Mouse (Mus musculus): ENCODE results near the gene Dnaic1. TPM values are rescaled to one million over a fixed set of nuclear protein-coding genes. Genes with fewer than 3 reads are reported as not detected.
A peak's percentile ranks its signal among the peaks of the same experiment; 100 is the strongest.

The Dnaic1 gene
- total and polyA plus RNA-seq, 2 experiments from 2014 or later, result 2.1 to 2.2 TPM

- Histone ChIP-seq H3K4me2 (ENCODE audit: low read depth, low read length) (no peak overlapping the region), H3K27ac (ENCODE audit: low read depth) (no peak overlapping the region), H3K27me3 (ENCODE audit: control insufficient read depth, insufficient read depth, low read length) (no peaks in the 10 kb centered on the region), H3K9ac (replicated peaks; ENCODE audit: low read depth, low read length) (no peak overlapping the region), H3K36me3 (replicated peaks; ENCODE audit: control insufficient read depth, insufficient read depth, low read length) (no peaks in the 10 kb centered on the region), H3K4me1 (ENCODE audit: control insufficient read depth, insufficient read depth) (peaks cover 6% of the 10 kb centered on the region), H3K4me3 (ENCODE audit: low read depth, low read length) (no peak overlapping the region), H3K9me3 (replicated peaks; ENCODE audit: control insufficient read depth, low read length) (no peaks in the 10 kb centered on the region)
- ATAC-seq (ENCODE audit: insufficient read depth, low read depth), result no peak
- TF ChIP-seq CTCF (IDR thresholded peaks at IDR 0.05; ENCODE audit: low read depth), result no peak
- no peak for TF ChIP-seq EP300 (IDR thresholded peaks at IDR 0.05; ENCODE audit: low read depth)
- 19% methylated on average over 5 of the region's 5 CpGs for WGBS
- no peak for DNase-seq (ENCODE audit: low spot score)
Observed at GRCm38 (mm10) chr4:41556311-41556953, 13.1 kb upstream of the Dnaic1 start.

GRCm38 (mm10) chr4:41557092-41557491 lies 12.5 kb upstream of the Dnaic1 start:
- Histone ChIP-seq H3K4me1 (ENCODE audit: control insufficient read depth, insufficient read depth) (peaks cover 6% of the 10 kb centered on the region), H3K27ac (ENCODE audit: low read depth) (no peak overlapping the region), H3K36me3 (replicated peaks; ENCODE audit: control insufficient read depth, insufficient read depth, low read length) (no peaks in the 10 kb centered on the region), H3K4me3 (ENCODE audit: low read depth, low read length) (no peak overlapping the region), H3K27me3 (ENCODE audit: control insufficient read depth, insufficient read depth, low read length) (no peaks in the 10 kb centered on the region), H3K9ac (replicated peaks; ENCODE audit: low read depth, low read length) (no peak overlapping the region), H3K4me2 (ENCODE audit: low read depth, low read length) (no peak overlapping the region), H3K9me3 (replicated peaks; ENCODE audit: control insufficient read depth, low read length) (no peaks in the 10 kb centered on the region)
- ATAC-seq (ENCODE audit: insufficient read depth, low read depth), result no peak
- WGBS, result 70% methylated on average over 3 of the region's 3 CpGs
- no peak for TF ChIP-seq CTCF (IDR thresholded peaks at IDR 0.05; ENCODE audit: low read depth)
- TF ChIP-seq EP300 (IDR thresholded peaks at IDR 0.05; ENCODE audit: low read depth), result no peak
- DNase-seq (ENCODE audit: low spot score), result no peak

- 83% methylated on average over 5 of the region's 5 CpGs for WGBS
- H3K4me2 ChIP-seq (ENCODE audit: low read depth, low read length), result no peak overlapping the region
- ATAC-seq (ENCODE audit: insufficient read depth, low read depth) (no peak), DNase-seq (ENCODE audit: low spot score) (no peak)
- H3K4me1 ChIP-seq (ENCODE audit: control insufficient read depth, insufficient read depth), result peaks cover 13% of the 10 kb centered on the region
- H3K36me3 ChIP-seq (replicated peaks; ENCODE audit: control insufficient read depth, insufficient read depth, low read length), result no peaks in the 10 kb centered on the region
- no peaks in the 10 kb centered on the region for H3K27me3 ChIP-seq (ENCODE audit: control insufficient read depth, insufficient read depth, low read length)
- TF ChIP-seq EP300 (IDR thresholded peaks at IDR 0.05; ENCODE audit: low read depth), result no peak
- no peak overlapping the region for H3K27ac ChIP-seq (ENCODE audit: low read depth)
- H3K4me3 ChIP-seq (ENCODE audit: low read depth, low read length), result no peak overlapping the region
- no peak overlapping the region for H3K9ac ChIP-seq (replicated peaks; ENCODE audit: low read depth, low read length)
- no peaks in the 10 kb centered on the region for H3K9me3 ChIP-seq (replicated peaks; ENCODE audit: control insufficient read depth, low read length)
Observed at GRCm38 (mm10) chr4:41563297-41563696, 6.3 kb upstream of the Dnaic1 start.

GRCm38 (mm10) chr4:41566123-41566522 lies 3.5 kb upstream of the Dnaic1 start:
- Histone ChIP-seq H3K4me2 (ENCODE audit: low read depth, low read length) (no peak overlapping the region), H3K27me3 (ENCODE audit: control insufficient read depth, insufficient read depth, low read length) (no peaks in the 10 kb centered on the region), H3K4me1 (ENCODE audit: control insufficient read depth, insufficient read depth) (peaks cover 15% of the 10 kb centered on the region), H3K4me3 (ENCODE audit: low read depth, low read length) (no peak overlapping the region), H3K27ac (ENCODE audit: low read depth) (no peak overlapping the region), H3K9ac (replicated peaks; ENCODE audit: low read depth, low read length) (no peak overlapping the region), H3K9me3 (replicated peaks; ENCODE audit: control insufficient read depth, low read length) (no peaks in the 10 kb centered on the region), H3K36me3 (replicated peaks; ENCODE audit: control insufficient read depth, insufficient read depth, low read length) (no peaks in the 10 kb centered on the region)
- no peak for TF ChIP-seq EP300 (IDR thresholded peaks at IDR 0.05; ENCODE audit: low read depth)
- no peak for TF ChIP-seq CTCF (IDR thresholded peaks at IDR 0.05; ENCODE audit: low read depth)
- 23% methylated on average over 3 of the region's 3 CpGs for WGBS
- ATAC-seq (ENCODE audit: insufficient read depth, low read depth) (no peak), DNase-seq (ENCODE audit: low spot score) (no peak)

GRCm38 (mm10) chr4:41568239-41568638 lies 1.3 kb upstream of the Dnaic1 start:
- TF ChIP-seq EP300 (IDR thresholded peaks at IDR 0.05; ENCODE audit: low read depth), result no peak
- H3K27me3 ChIP-seq (ENCODE audit: control insufficient read depth, insufficient read depth, low read length), result no peaks in the 10 kb centered on the region
- peaks cover 15% of the 10 kb centered on the region for H3K4me1 ChIP-seq (ENCODE audit: control insufficient read depth, insufficient read depth)
- ATAC-seq (ENCODE audit: insufficient read depth, low read depth) (no peak), DNase-seq (ENCODE audit: low spot score) (no peak)
- H3K36me3 ChIP-seq (replicated peaks; ENCODE audit: control insufficient read depth, insufficient read depth, low read length), result no peaks in the 10 kb centered on the region
- H3K27ac ChIP-seq (ENCODE audit: low read depth), result peak overlapping the region; percentile 69; the same call in 1 of the 2 replicates
- H3K9ac ChIP-seq (replicated peaks; ENCODE audit: low read depth, low read length), result peak overlapping the region; percentile 82; the same call in 1 of the 2 replicates
- peak overlapping the region; percentile 98 for H3K4me2 ChIP-seq (ENCODE audit: low read depth, low read length)
- WGBS, result 13% methylated on average over 19 of the region's 19 CpGs
- no peaks in the 10 kb centered on the region for H3K9me3 ChIP-seq (replicated peaks; ENCODE audit: control insufficient read depth, low read length)
- H3K4me3 ChIP-seq (ENCODE audit: low read depth, low read length), result peak overlapping the region; percentile 91
